Mouse (Mus musculus): ENCODE results near the gene Iars2. TPM values are rescaled to one million over a fixed set of nuclear protein-coding genes. Genes with fewer than 3 reads are reported as not detected.

Iars2 gene
- 10 to 100 TPM; 70.8 to 73.1 TPM for total RNA-seq (2021)

DNA sequence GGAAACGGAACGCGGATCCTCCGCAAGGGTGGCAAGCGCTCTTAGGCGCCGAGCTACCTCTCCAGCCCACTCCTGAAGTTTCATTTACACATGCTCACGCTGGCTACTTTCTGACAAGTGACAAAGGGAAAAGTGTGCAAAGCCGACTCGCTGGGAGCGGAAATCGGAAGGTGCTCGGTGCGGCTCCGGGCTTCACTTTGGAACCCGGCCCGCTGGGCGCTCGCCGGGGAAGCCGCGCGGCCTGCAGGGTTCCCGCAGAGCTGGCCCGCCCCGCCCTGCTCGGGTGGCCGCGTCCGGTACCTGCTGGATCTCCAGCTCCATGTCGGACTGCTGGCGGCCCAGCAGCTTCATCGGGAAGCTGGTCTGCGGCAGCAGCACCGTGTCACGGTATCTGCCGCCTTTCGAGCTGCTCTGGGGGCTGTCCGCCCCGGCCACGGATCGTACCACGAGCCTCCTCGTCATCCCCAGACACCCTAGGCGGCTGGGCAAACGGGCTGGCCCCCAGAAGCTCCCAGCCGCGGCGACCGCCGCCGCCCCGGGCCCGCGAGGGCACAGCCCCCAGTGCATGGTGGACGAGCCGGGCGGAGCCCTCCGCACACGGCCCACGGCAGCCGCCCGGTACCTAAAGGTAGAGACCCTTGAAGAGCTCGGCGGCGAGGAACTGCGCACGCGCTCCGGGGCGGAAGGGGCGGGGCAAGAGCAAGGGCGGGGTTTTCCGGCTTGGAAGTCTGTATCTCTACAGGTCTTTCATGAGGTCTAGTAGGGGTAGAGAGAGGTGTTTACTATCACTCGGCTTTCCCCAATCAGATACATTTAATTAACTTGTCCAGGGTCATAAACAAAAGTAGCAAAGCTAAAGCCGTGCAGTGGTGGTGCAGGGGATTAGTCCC lies at the start of gene Iars2:
Gene Iars2 (minus strand): TSS at position 676 of the 890 bp plus-strand sequence.
- intact Hi-C loops (cut with DNase I), result no loop called here
- DNase-seq (ENCODE audit: low spot score), result peak; percentile 82

GRCm38 (mm10) chr1:185377429-185377828 lies 48.2 kb upstream of the Iars2 start:
- DNase-seq (ENCODE audit: low spot score), result no peak
- intact Hi-C loops (cut with DNase I), result no loop called here

DNA sequence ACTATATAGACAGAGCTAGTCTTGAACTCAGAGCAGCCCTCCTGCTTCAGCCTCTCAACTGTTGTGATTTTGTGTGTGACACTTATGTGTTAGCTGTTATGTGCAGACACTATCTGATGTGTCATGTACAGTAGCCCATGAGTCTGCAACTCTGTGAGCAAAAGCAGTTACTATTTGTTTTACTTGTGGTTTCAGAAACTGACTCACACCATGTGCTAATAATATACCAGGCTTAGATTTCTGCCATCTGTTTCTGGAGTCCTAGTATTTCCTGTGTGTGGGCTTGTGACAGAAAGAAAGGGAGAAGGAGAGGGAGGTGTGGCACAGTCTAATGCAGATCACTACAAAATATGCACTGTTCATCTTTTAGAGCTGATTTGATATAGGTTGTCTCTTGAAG lies 47.2 kb upstream of the Iars2 start:
- DNase-seq (ENCODE audit: low spot score), result no peak
- intact Hi-C loops (cut with DNase I), result no loop called here

DNA sequence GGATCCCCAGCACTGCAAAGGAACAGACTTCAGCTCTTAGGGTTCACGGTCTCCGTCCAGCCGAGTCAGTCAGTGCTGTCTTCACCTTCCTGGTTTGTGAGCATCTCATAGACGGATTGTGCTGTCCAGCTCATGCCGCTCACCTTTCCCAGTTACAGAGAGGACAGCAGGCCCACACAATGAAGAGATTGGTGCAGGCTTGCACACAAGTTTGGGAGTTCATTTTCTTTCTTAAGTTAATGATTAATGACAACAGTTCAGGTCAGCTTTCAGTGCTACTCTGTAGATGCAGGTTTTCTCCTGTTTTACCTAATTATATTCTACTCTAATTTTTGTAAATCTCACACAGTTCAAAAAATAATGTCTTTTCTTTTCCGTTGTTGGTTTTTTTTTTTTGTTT lies 40.8 kb upstream of the Iars2 start:
- DNase-seq (ENCODE audit: low spot score), result no peak
- intact Hi-C loops (cut with DNase I), result no loop called here

DNA sequence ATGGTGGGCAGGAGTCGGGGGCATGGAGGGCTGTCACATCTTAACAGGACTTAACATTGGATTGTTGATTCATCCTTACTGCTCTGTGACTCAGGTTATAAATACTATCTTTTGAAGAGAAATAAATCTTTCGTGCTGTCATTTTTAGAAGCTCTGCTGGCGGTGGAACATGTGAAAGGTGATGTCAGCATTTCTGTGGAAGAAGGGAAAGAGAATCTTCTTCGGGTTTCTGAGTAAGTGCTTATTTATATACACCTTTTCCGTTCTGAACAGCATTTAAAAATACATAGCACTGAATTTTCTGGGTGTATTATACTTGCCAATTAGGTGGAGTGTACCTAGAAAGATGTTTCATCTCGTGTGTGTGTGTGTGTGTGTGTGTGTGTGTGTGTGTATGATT lies 38.2 kb upstream of the Iars2 start:
- DNase-seq (ENCODE audit: low spot score), result no peak
- intact Hi-C loops (cut with DNase I), result no loop called here

- DNase-seq (ENCODE audit: low spot score), result no peak
- intact Hi-C loops (cut with DNase I), result no loop called here
Measured at GRCm38 (mm10) chr1:185364183-185364540, 35.0 kb upstream of the Iars2 start.

- intact Hi-C loops (cut with DNase I), result loop anchor here (2.0 kb wide), 1 partner anchor 33 kb away; no protein-coding TSS in a partner anchor
- DNase-seq (ENCODE audit: low spot score), result peak; percentile 15
Measured at GRCm38 (mm10) chr1:185363526-185364182, 34.5 kb upstream of the Iars2 start.

DNA sequence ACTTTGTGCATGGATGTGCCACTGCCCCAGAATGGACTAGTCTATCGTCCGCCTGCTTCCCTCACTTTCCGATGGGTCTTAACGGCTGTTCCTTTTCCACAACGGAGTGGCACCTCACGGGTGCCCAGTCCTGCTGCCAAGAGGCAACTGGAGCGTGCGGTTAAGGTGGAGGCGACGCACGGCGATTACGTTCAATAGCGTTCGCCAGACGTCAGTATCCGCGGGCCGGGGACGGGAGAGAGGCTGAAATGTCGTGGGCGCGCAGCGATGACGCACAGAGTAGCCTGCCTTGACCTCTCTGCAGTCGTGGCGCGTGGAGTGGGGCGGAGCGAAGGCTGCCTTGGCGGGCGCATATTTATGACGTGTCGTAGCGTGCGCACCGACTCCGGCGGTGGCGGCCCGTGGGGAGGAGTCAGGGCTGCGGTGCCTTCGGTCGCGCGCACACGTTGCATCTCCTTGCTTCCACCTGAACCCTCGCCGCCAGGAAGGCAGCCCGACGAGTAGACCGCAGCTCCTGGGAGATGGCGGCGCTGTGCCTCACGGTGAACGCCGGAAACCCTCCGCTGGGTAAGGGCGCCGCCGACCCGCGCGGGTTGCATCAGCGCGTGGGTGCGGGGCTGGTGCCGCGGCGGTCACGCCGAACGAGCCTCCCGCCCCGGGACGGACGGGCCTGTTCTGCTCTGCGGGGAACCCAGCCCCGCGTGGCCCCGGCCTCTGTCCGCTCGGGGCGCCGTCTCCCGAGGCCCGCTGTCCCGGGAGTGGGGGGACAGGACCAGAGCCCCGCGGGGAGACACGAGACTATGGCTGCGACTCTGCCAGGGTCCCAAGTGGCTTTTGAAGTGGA lies 33.7 kb upstream of the Iars2 start, which contains the start of gene Eprs:
Gene Eprs (plus strand): TSS at position 368 of the 844 bp plus-strand sequence.
- intact Hi-C loops (cut with DNase I), result loop anchor here (2.0 kb wide), 1 partner anchor 32 kb away; no protein-coding TSS in a partner anchor
- DNase-seq (ENCODE audit: low spot score), result peak; percentile 98

- no peak for DNase-seq (ENCODE audit: low spot score)
Measured at GRCm38 (mm10) chr1:185358211-185358610, 29.0 kb upstream of the Iars2 start.

DNA sequence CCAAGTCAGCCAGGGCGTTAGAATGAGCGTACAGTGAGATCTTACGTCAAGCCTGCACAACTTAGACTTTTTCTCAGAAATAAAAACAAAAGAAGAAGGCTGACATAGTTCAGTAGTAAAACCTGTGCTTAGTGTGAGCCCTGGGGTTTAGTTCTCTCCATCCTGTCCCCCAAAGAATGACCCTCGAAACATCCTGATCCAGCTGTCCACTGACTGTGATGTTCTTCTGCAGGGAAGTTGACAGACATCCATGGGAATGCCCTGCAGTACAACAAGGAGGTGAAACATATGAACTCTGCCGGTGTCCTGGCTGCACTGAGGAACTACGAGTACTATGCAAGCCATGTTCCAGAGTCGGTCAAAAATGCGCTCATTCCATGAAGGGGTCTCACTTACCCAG lies 27.1 kb upstream of the Iars2 start:
- intact Hi-C loops (cut with DNase I), result no loop called here
- no peak for DNase-seq (ENCODE audit: low spot score)

More at GRCm38 (mm10) chr1:185358211-185358610, 29.0 kb upstream of the Iars2 start:
- intact Hi-C loops (cut with DNase I), result no loop called here

DNA sequence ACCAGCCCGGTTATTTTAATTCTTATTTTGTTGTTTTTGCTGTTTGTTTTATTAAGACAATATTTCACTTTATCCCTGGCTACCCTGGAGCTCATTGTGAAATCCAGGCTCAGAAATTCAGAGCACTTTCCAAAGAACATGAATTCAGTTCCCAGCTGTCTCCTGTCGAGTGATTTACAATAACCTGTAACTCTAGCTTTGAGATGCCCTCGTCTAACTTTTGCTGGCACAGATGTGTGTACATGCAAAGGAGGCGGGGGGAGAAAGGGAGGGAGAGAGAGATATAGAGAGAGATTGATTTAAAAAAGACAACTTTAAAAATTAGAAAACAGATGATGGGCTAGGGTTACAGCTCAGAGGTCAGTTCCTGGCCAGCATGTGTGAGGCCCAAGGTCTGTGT lies 25.5 kb upstream of the Iars2 start:
- no peak for DNase-seq (ENCODE audit: low spot score)
- intact Hi-C loops (cut with DNase I), result no loop called here

DNA sequence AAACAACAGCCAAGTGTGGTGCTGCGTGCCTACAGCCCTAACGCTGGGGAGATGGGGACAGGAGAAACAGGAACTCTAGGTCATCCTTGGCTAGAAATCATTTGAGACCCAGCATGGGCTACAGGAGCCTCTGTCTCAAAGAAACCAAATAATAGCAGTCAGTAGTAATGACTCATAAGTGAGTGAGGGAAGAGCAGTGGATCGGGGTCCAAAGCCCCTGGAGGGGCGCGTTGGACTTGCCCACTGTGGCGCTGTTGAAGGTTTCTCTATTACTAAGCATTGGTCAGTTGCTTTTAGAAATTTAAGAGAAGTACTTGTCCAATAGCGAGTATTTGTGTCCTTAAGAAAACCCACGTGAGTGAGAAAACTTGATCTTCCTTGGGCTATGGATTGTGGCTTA lies 24.2 kb upstream of the Iars2 start:
- no peak for DNase-seq (ENCODE audit: low spot score)
- intact Hi-C loops (cut with DNase I), result no loop called here

GRCm38 (mm10) chr1:185352151-185352550 lies 23.0 kb upstream of the Iars2 start:
- intact Hi-C loops (cut with DNase I), result no loop called here
- DNase-seq (ENCODE audit: low spot score), result no peak

DNA sequence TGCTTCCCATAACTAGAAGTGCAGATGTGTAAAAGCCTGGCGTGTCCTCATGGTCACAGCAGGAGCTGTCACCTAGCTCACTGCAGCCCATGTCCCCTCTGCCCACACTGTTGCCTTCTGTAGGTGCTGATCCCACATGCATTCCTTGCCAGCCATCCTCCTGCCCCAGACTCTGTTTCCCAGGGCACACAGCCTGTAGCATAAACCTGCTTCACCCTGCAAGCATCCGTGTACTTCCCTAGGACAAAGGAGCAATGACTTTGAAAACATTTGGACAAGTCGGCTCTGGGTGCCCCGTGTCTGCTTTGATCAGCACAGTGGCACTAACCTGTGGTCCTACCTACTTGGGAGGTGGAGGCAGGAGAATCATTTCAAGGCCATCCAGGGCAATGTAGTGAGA lies 21.4 kb upstream of the Iars2 start:
- intact Hi-C loops (cut with DNase I), result no loop called here
- no peak for DNase-seq (ENCODE audit: low spot score)

DNA sequence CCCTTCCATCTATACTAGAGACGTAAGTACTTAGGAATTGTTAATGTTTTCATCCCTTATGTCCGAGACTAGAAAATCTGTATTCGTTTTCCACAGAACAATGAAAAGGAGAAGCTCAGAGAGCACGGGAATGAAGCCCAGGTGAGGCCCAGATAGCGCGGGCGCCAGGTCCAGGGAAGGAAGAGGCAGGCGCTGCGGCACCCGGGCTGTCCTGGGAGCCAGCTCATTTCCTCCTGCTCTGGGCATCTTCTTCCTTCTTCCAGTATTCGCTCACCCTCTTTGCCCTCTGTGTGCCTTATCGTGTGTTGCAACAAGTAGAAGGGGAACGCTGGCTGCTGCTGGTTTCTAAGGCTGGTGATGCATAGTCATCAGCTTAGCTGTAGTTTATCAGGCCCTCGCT lies 20.5 kb upstream of the Iars2 start:
- intact Hi-C loops (cut with DNase I), result no loop called here
- no peak for DNase-seq (ENCODE audit: low spot score)

- DNase-seq (ENCODE audit: low spot score), result no peak
- intact Hi-C loops (cut with DNase I), result no loop called here
Measured at GRCm38 (mm10) chr1:185346188-185346587, 17.0 kb upstream of the Iars2 start.

DNA sequence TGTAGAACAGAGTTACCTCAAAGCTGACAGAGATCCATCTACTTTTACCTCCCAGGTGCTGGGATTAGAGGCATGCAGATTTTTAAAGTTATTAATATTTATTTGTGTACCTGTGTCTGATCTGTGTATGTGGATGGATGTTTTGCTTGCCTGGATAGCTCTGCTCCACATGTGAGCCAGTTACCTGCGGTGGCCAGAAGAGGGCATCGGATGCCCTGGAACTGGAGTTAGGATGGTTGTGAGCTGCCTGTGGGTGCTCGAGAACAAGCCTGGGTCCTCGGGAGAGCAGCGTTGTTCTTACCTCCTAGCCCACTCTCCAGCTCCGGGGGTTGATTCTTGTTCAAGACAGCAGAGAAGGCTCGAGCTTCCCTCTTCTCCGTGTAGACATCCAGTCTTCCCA lies 14.2 kb upstream of the Iars2 start:
- intact Hi-C loops (cut with DNase I), result no loop called here
- DNase-seq (ENCODE audit: low spot score), result no peak

DNA sequence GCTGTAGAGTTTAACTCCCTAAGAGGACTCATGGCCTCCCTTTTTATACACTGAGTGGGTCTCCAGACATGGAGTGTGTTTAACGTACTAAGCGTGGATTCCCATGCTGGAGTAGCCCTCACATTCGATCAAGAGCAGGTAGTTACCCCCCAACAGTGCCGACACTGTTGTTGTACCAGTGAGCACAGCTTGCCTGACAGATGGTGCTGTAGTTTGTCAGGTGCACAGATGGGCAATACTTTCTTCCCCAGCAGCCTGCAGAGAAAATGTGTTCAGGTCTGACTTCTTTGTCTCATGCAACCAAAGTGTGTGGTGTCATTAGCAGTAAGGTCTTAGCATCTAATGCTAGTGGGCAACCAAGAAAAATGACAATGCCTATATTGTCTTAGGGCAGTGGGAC lies 13.2 kb upstream of the Iars2 start:
- intact Hi-C loops (cut with DNase I), result no loop called here
- DNase-seq (ENCODE audit: low spot score), result no peak

DNA sequence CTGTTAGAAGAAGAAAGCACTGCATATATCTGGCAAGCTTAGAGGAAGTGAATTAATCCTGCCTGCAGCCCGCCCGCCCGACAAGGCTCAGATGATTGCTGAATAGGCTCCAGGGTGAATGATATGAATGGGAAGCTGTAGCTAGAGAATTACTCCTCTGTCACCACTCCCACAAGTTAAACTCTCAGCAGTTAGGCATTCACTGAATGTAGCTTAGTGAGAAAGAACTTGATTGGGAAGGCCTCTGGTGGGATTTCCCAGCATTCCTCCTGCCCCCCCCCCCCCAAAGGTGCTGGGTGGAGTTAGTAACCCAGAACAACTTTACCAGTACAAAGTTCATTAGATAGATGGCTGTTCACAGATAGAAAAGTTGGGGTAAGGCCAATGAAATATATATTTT lies 7.3 kb upstream of the Iars2 start:
- DNase-seq (ENCODE audit: low spot score), result no peak

GRCm38 (mm10) chr1:185335231-185335765 lies 6.1 kb upstream of the Iars2 start:
- no peak for DNase-seq (ENCODE audit: low spot score)
- intact Hi-C loops (cut with DNase I), result no loop called here

More for the DNA sequence above, 7.3 kb upstream of the Iars2 start:
- intact Hi-C loops (cut with DNase I), result no loop called here
